Mouse (Mus musculus) thymus, adult 2 months (tissue): ENCODE results near the gene Cntrl.

Experiments
- CTCF ChIP-seq: fragments of 200-500 bp; IDR thresholded peaks from 2 replicates; pipeline ENCODE4 v1.5.1; 2012; ENCODE audit warnings: mild to moderate bottlenecking, control low read depth, low read length, moderate library complexity, borderline replicate concordance; ENCODE audit not compliant: control insufficient read depth, poor library complexity, insufficient read depth; ENCODE audit errors: extremely low read depth
- POLR2A ChIP-seq: fragments of 200-500 bp; IDR thresholded peaks from 2 replicates; pipeline ENCODE4 v1.6.1; 2012; ENCODE audit warnings: mild to moderate bottlenecking, low read length, control low read depth, moderate library complexity; ENCODE audit not compliant: control insufficient read depth, poor library complexity, insufficient read depth; ENCODE audit errors: extremely low read depth

DNA sequence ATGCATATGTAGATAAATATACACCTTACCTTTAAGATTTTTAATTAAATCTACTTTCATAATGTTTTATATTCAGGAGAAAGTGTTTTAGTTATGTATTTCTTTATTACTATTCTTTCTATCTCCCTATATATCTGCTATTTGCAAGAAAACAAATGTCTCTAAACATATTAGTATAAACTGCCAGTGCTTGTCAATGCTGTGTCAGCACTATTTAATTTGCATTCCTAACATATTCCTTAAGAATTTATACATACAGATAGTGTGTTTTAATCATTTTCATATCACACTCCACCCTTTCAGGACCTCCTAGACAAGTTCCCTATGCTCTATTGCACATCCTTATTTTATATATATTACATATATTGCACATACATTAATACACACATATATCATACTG, 6.5 kb upstream of the Cntrl start:
- TF ChIP-seq POLR2A (no peak), CTCF (no peak)
